Mouse (Mus musculus) left cerebral cortex, adult 9 months (tissue): ENCODE data around the gene Unc5cl.
"Not testable (repeated sequence)": the region's sequence is repeated elsewhere in the genome, so short reads cannot be mapped to it uniquely, and the experiment has no call there.

Experiments
- DNase-seq, 2 experiments: peaks; one replicate each; pipeline ENCODE4 v3.0.0; 2022; ENCODE audit warnings: low spot score in 2 of 2

Gene Unc5cl

DNA sequence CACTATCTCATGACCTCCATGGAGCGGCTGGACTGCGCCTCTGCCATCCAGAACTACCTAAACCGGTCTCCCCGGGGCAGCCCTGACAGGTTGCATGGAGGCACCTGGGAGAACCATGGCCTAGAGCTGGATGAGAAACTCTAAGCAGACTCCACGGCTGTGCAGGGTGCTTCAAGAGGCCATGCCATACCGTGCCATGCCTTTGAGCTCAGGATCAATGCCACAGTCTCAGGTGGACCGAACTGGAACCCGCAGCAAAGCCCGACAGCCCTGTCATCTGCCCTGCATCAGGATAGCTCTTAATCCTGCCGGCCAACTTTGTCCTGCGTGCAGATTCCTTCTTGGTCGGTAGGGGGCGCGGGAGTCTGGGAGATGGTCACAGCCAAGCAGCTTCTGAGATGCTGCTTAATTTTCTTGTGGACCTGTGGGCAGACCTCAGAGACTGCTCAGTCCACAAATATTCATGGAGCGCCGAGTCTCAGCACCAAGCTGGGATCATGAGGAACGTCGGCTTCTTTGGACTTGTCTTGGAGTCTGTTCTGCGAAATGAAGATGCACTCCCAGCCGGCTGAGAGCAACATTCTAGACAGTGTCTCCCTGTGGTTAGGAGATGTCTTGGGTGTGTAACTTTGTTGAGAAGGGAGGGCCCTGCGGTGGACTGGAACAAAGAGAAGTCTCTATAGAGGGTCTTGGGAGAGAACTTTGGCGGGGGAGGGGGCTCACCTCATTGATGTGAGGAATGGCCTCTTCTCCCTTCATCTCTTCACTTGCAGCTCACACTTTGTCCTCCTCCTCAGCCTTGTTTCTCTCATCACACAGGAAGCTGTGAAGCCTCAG is 12.9 kb downstream of the Unc5cl start:
- peak; percentile 16 to 87 for DNase-seq

DNA sequence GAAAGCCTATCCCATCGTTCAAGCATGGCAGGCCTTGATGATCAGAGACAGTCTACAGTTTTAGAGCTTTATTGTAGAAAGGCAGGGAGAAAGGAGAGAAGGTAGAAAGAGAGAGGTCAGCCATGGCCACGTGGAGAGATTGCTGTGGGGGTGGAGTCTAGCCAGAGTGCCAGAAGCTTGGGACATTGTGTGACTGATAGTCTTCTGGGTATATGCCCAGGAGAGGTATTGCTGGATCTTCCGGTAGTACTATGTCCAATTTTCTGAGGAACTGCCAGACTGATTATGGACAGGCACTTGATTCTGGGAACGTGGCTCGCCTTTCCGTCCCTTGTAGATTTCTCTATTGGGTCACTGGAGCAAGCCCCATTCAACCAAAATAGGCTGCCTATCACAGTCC is 19.6 kb downstream of the Unc5cl start:
- not testable (repeated sequence) for DNase-seq

GRCm38 (mm10) chr17:48475444-48475843 is 20.7 kb downstream of the Unc5cl start:
- DNase-seq = no peak

DNA sequence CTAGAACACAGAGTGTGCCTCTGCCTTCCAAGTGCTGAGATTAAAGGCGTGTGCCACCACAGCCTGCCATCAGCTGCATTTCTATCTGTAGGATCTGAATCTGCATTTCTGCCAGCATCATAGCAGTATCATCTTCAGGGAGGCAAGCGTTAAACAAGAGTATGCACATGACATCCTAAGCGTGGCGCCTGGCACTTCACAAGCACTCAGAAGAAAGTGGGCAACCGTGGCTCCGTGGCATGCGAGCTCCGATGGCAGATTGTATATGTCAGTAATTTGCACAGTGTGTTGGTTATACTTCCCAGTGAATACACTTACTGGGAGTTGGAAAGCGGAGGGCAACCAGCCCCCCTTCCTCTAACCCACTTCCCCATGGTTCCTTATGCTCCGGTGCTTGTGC is 25.3 kb downstream of the Unc5cl start:
- no peak for DNase-seq

GRCm38 (mm10) chr17:48483764-48484163 is 29.1 kb downstream of the Unc5cl start:
- DNase-seq = no peak

GRCm38 (mm10) chr17:48484191-48484590 is 29.5 kb downstream of the Unc5cl start:
- DNase-seq = no peak

DNA sequence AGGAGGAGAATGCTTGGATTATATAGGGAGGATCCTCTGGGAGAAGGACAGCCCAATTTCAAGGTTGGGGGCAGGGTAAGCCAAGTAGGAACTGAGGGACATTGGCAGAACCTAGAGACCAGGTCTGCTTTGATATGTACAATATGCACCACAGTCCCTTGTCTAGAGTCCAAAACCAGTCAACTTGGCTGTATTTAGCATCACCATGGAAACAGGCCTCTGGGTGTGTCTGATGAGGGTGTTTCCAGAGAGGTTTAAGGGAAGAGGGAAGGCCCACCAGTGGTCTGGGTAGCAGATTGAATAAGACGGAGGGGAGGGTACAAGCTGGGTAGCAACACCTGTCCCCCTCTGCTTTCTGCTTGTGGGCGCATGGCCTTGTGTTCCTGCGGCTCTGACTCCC is 34.8 kb downstream of the Unc5cl start:
- no peak for DNase-seq

GRCm38 (mm10) chr17:48492621-48493020 is 37.9 kb downstream of the Unc5cl start:
- no peak for DNase-seq

GRCm38 (mm10) chr17:48493582-48493981 is 38.9 kb downstream of the Unc5cl start:
- no peak for DNase-seq

DNA sequence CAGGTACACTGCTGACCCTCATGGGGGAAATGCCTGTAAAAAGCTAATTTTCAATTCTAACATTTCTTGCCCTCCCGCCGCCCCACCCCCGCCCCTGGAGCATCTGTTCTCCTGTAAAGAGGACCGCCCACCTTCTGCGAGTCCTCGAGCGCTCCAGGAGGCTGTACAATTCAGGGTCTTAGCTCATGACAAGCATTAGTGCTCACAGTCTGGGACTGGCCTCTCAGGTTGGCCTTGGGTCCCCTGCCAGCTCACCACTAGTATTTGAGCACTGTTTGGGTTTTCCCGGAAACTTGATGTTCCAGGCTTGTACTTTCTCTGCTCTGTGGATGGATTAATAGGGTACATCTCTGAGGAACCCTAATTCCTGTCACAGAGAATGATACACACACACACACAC is 39.3 kb downstream of the Unc5cl start:
- DNase-seq = no peak

DNA sequence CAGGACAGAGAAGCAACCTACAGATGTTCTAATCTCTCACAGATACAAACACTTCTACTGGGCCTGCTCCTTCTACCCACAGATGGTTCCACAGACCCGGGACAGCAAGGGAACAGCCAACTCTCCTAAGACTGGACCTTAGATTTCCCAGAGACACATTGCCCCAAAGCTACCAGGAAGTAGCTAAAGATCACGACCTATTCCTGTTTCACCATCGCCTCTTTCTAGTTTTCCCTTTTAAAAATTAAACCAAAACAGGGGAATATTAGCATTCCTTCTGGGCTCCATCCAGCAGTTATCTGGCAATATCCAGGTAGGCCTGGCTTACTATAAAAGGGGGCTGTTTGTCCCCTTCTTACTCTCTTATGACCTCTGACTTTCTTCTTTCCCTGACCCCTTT is 43.3 kb downstream of the Unc5cl start:
- DNase-seq = no peak

- DNase-seq = no peak
Measured at GRCm38 (mm10) chr17:48500846-48501445, 46.2 kb downstream of the Unc5cl start.

GRCm38 (mm10) chr17:48505006-48505405 is 50.3 kb downstream of the Unc5cl start:
- DNase-seq = no peak

DNA sequence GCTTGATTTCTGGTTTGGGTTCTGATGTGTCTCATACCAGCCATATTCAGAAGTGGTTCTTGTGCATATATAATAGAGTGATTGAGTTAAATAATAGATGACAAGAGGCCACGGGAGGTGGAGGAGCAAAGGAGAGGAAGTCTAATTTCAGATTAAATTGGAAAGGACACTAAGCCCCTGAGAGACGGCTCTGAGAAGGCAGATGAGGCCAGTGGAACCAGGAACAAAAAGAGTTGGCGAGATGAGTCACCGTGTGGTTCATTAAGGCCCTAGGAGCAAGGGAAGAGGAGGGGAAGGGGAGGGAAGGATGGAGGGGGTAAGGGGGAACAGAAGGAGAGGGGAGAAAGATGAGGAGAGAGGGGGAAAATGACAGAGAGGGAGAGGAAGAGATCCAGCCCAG is 52.3 kb downstream of the Unc5cl start:
- no peak for DNase-seq

DNA sequence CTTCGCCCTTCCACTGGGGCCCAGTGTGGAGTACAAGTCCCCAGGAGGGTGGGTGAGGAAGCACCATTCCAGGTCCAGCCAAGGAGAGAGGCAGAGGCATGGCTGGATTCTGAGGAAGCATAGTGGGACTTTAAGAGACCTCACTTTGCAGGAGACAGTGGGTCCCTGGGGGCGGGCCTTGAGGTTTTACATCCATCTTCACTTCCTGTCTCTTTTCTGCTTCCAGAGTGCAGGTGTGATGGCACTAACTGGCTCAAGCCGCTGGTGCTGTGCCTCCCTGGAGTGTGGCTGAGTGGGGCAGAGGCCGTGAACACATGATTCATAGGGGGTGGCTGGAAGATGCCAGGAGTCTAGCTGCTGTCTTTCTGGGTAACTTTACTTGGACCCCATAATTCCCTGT is 54.9 kb downstream of the Unc5cl start:
- DNase-seq = no peak

DNA sequence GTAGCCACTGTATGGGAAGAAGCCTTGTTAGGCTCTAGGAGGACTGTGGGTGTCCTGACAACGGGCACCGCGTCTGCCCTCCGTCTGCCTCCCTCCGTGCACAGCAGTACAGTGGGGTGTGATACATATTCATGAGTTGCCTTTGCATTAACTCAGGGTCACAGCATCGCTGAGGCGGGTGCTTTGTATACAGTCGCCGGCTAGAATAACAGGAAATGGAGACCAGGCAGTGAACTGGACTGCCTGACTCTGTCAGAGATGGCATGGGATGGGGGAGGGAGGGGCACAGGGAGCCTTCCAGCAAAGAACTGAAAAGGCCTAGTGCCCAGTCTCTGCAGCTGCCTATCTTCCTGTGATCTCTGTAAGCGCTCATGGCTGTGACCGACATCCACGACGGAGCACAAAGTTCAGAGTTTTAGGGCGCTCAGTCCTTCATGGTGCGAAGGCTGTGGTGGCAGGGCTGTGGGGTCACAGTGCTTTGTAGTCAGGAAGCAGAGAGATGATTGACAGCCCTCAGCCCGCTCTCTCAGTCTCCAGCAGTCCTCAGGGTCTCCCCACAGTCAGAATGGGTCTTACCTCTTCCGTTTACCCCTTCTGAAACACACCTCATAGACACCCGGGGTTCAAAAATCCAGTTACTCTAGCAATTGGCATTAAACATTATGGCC is 58.0 kb downstream of the Unc5cl start:
- no peak for DNase-seq

- no peak for DNase-seq
Measured at GRCm38 (mm10) chr17:48514613-48515012, 59.9 kb downstream of the Unc5cl start.

GRCm38 (mm10) chr17:48519046-48519445 is 64.3 kb downstream of the Unc5cl start:
- no peak for DNase-seq

DNA sequence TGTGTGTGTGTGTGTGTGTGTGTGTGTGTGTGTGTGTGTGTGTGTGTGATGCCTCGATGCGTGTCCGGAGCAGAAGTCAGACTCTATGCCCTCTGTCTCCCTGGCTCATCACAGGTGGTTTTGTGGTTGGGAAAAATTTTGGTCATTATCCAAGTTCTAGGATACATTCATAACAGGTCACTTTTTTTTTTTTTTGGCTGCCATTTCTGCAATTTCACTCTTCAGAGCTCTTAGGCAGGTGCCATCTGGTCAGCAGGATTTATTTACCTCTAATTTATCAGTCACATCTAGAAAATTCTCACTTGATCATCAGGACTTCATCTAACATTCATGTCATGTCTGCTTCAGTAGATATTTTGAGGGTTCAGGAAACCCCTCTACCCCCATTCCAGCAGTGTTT is 65.7 kb downstream of the Unc5cl start:
- no peak for DNase-seq

GRCm38 (mm10) chr17:48523056-48523455 is 68.4 kb downstream of the Unc5cl start:
- DNase-seq = no peak

DNA sequence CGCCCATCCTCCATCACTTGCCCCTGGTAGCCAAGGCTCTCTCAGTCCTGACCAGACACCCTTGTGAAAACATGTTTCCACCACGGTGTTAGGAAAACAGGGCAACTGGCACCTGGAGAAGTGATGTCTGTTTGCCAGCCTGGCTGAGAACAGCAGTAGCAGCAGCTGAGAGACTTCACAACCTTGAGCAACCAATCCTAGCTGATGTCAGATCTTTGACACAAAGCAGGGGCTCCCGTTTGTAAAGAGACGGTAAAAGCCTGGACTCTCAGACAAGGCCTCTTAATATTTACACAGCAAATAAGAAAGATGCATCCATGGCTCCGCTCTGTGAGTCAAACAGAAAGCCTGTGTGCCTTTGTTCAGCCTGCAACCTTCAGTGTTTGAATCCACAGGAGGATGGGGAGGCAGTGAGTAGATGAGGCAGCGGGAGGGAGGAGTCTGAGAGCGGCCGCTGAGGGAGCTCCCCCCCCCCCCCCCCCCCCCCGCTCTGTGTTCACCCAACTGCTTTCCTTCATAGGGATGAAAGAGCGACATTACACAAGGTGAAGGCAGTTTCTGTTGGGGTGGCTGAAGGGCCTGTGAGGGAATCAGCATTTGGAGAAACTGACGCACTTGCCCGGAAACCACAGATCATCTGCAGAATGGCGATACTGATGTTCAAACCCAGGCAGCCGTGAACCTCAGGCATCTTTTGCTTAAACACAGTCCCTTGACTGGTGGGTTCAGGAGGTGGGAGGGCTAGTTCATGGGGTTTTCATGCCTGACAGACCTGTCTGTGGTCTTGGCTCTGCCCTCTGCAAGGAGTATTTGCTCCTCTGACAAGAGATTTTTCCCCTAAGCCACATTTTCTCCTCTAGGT is 79.4 kb downstream of the Unc5cl start:
- DNase-seq = no peak

GRCm38 (mm10) chr17:48538328-48538727 is 83.6 kb downstream of the Unc5cl start:
- no peak for DNase-seq
